Mouse (Mus musculus) layer of hippocampus, adult 2 months (tissue): ENCODE data around the gene Pabpn1. TPM values are rescaled to one million over a fixed set of nuclear protein-coding genes. Genes with fewer than 3 reads are reported as not detected.

ENCODE experiments used
- DNase-seq, 2 experiments: peaks; one replicate each; pipeline ENCODE4 v3.0.0; 2022; ENCODE audit warnings: low spot score in 2 of 2
- H3K27ac ChIP-seq: fragments of 200-600 bp; 2 replicates; pipeline ENCODE4 v1.8.1; 2022
- H3K4me3 ChIP-seq: fragments of 200-600 bp; 2 replicates; pipeline ENCODE4 v1.8.1; 2022; ENCODE audit warnings: mild to moderate bottlenecking
- CTCF ChIP-seq: fragments of 200-600 bp; conservative IDR thresholded peaks from 2 replicates; pipeline ENCODE4 v1.8.1; 2022; ENCODE audit warnings: antibody characterized with exemption, mild to moderate bottlenecking, moderate library complexity
- total RNA-seq, 2 experiments: library from RNA; stranded (reverse); gene quantifications; 2 replicates each; pipeline ENCODE4 v1.2.3; 2021

The Pabpn1 gene
- total RNA-seq, 2 experiments from 2014 or later, result 271 to 305 TPM

DNA sequence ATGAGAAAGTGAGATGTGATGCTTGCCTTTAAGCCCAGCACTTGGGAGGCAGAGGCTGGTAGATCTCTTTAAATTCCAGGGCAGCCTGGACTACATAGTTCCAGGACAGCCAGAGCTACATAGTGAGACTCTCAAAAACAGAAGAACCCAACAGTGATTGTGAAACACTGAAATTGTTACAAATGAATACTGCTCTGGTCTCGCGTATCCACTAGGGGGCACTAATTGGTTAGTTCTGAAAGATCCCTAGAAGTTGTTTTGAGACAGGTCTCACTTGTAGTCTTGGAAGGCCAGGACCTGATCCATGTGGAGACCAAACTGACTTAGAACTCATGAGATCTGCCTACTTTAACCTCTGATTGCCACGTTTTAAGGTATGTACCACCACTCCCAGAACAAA is 8.1 kb downstream of the Pabpn1 start:
- peak; percentile 83 to 87 for DNase-seq
- TF ChIP-seq CTCF, result peak; percentile 95
- Histone ChIP-seq H3K27ac (peak overlapping the region; percentile 61), H3K4me3 (no peak overlapping the region)

DNA sequence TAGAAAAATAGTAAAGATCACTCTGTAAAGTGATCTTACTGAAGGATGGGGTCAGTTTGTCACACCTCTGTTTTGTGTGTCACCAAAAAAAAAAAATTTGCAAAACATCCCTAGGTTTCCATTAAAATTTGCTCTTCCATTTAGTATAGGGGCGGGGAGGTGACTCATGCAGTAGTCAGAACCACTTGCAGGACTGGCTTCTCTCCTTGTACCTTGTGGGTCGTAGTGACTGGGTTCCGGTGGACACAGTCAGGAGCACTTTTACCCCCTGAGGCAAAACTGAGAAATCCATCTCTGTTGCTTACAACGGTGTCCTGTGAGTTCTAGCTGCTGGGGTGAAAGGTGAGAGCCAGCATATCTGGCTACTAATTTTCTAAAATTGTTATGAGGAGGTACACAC is 11.3 kb downstream of the Pabpn1 start:
- no peak overlapping the region for H3K4me3 ChIP-seq
- no peak for TF ChIP-seq CTCF

DNA sequence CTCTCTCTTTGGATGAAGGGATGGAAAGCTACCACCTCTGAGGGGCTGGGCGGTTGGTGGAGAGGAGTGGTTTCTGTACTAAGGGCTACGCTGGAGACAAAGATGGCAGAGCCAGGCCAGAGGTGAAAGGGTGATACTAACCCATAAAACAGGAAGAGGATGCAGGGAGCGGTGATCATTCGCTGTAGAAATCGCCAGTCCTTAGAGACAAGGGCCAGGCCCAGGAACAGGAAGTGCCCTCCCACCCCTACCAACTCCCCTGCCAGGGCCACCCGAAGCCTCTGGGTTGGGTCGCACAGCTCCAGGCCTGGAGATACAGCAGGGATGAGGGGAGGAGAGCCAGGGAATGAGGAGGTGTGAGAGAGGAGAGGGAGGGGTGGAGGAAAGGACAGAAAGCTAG is 16.4 kb downstream of the Pabpn1 start:
- DNase-seq, result no peak
- Histone ChIP-seq H3K27ac (peak overlapping the region; percentile 36; the same call in 1 of the 2 replicates), H3K4me3 (no peak overlapping the region)
- TF ChIP-seq CTCF, result no peak

More for the DNA sequence above, 11.3 kb downstream of the Pabpn1 start:
- no peak for DNase-seq
- no peak overlapping the region for H3K27ac ChIP-seq

DNA sequence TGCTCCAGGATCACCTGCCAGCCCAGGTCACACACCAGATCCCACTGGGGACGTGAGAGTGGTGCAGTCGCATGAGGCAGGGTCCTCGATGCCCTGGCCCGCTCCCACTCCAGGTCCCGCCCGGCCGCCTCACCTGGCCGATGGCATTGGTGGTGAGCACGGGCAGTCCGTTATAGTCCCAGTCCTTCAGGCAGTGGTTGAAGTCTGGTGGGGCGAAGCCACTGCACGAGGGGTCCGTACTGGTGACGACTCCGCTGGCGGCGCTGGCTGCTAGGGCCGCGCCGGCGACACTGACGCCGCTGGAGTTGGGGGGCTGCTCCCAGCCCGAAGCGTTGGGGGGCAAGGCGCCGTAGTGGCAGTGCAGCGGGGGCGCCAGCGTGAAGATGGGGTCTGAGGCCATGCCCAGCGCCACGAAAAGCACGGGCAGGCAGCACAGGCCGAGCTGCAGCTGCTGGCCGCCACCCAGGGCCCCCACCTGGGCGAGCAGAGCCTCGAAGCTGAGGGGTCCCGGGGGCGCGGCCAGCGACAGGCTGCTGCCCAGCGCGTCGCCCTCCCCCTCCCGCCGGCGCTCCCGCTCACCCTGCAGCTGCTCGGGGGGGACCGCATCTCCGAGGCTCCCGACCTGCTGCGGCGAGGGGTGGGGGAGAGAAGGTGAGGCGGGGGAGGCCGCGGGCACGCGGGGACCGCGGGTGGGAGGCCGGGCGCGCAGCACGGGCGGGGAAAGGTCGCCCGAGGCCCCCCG is 20.0 kb downstream of the Pabpn1 start:
- H3K4me3 ChIP-seq, result peak overlapping the region; percentile 99
- TF ChIP-seq CTCF, result no peak
- peak overlapping the region; percentile 100 for H3K27ac ChIP-seq
- DNase-seq, result no peak

DNA sequence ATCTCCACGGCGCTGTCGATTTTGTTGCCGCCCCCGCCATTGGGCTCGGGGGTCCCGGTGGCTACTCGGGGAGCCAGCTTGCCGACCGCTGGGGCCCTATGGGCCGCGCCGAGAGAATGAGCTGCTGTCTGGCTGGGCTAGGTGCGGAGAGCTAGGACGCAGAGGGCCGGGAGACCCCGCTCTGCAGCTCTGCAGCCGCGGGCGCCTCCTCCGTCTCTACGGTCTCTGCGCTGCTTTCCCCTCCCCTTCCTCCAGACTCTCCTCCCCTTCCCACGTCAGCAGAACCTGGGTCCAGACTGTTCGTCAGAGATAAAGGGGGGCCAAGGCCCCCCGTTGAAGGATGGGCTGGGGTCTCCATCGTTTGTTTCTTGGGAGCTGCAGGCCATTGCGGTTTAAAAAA is 20.6 kb downstream of the Pabpn1 start, which contains the start of gene Slc22a17:
Gene Slc22a17, minus strand, starts transcription at position 247 of the 400 bp plus-strand sequence.
- peak within 1 kb of the TSS; percentile 99 for H3K4me3 ChIP-seq

DNA sequence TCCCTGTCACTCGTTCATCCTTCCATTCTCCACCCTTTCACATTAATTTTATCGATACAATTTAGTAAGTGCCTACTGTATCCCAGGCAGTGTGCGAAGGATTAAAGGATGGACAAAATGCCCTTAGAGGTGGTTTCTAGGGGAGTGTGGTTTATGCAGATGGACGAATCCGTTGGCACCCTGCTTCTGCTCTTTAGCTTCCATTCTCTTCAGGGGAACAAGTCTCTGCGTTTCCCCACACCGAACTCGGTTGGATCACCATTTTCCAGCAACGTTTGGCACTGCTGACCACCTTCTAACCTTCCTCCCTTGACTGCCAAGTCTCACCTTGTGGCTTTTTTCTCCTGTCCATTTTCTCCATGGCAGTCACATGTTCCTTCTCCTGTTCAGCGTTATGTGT is 21.0 kb downstream of the Pabpn1 start:
- H3K4me3 ChIP-seq, result peak overlapping the region; percentile 99
- peak overlapping the region; percentile 100 for H3K27ac ChIP-seq
- DNase-seq, result no peak
- TF ChIP-seq CTCF, result no peak

More for the DNA sequence above, 20.6 kb downstream of the Pabpn1 start, which contains the start of gene Slc22a17:
- no peak; the same call in 1 of the 2 replicates for TF ChIP-seq CTCF
- DNase-seq, result peak; percentile 84 to 86
- peak within 1 kb of the TSS; percentile 100 for H3K27ac ChIP-seq

DNA sequence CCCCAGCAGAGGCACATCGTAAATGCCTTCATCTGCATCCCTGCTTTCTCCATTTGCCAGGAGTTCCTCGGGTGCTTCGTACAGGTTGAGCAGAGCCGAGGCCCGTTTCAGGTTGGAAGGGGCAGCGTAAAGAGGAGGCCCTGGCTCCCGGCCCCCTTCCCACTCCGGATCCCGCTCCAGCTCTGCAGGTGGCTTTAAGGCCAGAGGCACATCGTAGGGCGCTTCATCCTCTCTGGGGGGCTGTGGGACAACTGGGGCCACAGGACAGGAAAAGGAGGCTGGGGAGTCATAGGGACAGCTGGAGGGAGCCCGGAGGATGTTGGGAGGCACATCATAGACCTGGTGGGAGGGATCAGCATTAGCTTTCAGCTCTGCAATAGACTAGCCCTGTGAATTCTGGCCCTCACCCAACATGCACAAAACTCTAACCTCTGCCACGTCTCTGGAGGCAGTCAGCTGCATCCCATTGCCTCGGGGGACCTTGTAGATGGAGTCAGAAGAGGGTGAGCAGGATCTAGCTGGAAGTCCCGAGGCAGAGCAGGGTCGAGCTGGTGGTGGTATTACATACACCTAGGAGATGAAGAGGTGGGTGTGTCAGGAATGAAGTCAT is 27.9 kb downstream of the Pabpn1 start:
- no peak overlapping the region for H3K4me3 ChIP-seq
- H3K27ac ChIP-seq, result no peak overlapping the region
- TF ChIP-seq CTCF, result no peak
- DNase-seq, result no peak

DNA sequence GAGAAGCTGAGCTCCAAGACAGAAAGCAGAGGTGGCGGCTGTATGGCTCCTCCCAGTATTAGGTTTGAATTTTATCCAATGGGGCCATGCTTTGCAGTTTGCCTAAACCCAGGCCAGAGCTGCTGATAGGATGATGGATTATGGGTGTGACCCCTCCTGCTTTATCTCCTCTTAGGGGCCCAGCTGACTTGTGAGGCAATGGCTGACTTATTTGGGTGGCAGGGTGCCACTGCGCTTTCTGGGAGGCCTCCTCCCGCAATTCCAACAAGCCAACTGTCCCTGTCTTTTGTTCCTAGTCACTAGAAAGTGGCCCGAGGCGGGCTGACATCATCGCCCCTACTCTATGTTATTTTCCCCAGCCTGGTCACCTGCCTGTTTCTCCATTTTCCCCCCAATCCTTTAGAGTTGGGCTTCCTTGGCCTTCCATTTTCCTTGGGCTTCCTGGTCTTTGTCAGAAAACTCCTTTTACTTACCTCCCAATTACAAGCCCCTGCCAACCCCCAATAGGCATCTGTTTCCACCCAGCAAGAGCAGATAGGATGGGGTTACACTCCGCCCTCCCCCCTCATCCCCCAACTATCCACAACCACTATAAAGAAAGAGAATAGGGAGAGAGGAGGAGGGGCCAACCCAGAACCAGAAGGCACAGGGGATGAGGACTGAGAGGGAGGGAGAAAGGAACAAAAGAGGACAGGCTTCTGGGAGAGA is 32.5 kb downstream of the Pabpn1 start:
- peak overlapping the region; percentile 93 for H3K27ac ChIP-seq
- TF ChIP-seq CTCF, result no peak
- peak overlapping the region; percentile 61; the same call in 1 of the 2 replicates for H3K4me3 ChIP-seq
- DNase-seq, result no peak

DNA sequence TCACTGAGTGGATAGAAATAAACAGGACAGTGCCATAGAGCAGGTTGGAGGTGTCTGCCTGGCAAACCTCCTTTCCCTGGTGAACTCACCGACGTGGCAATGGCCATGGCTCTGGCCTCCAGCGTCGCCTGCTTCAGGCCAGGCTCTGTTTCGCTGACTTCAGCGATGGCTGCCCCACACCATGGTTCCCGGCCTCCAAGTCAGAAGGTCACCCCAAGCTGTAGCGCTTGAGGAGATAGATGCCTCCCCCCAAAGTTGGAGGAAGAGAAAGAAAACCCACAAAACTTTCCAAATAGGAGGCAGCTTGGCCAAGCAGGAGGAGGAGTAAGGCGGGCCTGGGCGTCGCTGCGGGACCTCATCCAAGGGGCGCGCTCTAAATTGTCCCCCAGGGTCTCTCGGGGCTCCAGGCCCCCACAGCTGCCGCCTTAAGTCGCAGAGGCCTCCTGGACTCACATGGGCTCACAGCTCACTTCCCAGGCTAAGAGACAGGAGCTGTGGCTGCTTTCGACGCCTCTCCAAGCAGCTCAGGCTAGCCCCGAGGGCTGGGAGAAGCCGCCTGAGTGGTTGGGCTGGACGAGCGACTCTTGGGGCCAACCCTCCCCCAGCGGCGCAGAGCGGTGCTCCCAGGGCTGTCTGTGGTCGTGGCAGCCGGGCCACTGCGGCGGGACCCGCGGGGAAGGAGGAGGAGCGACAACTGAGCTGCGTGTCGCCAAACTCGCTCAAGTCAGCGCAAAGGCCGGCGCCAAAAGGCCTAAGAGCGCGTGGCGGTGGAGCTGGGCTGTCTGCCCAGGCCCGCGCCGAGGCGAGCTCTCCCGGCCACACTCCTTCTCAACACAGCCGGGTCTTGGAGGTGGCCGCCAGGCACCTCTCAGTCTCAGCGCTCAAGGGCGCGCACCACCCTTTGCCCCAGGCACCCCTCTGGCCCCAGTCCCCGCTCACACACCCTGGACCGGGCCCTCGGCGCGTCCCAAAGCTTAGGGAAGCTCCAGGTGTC is 33.3 kb downstream of the Pabpn1 start, which contains the start of gene Efs:
Gene Efs, minus strand, starts transcription at position 778 of the 994 bp plus-strand sequence.
- peak within 1 kb of the TSS; percentile 61 for H3K4me3 ChIP-seq
- H3K27ac ChIP-seq, result peak within 1 kb of the TSS; percentile 93
- TF ChIP-seq CTCF, result no peak
- peak in 1 of 2 experiments; percentile 42 for DNase-seq

DNA sequence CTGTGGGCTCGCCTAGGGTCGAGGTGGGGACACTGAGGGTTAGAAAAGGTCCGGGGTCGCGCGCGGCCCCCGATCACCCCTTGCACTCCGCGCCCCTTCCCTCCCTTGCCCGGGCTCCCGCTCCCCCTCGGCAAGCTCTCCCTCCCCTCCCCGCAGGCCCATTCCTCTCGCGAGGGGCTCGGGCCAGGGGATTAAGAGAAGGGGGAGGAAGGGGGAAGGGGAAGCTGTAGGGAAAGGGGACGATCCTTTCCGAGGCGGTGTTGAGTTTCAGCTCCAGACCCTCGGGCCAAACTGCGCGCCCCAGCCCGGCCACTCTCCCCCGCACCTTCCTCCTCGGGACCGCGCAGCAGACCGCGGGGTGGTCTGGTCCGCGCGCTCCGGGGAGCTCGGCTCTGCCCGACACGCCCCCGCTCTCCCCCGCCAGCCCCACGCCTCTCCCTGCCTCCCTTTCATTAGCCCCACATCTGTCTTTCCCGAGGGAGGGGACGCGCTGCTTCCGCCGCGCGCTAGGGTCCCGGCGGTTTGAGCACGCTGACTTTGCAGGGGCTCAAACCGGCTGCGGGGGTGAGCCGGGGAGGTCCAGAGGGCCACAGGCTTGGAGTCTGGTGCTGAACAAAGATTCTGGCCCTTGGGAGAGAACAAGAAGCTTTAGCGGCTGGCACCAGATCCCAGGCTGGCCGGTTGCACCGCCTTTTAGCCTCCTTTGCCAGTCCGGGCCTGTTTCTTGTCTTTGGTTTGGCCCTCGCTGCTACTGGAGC is 34.3 kb downstream of the Pabpn1 start:
- Histone ChIP-seq H3K4me3 (peak overlapping the region; percentile 61), H3K27ac (peak overlapping the region; percentile 93)
- DNase-seq, result peak in 1 of 2 experiments; percentile 45
- no peak for TF ChIP-seq CTCF

DNA sequence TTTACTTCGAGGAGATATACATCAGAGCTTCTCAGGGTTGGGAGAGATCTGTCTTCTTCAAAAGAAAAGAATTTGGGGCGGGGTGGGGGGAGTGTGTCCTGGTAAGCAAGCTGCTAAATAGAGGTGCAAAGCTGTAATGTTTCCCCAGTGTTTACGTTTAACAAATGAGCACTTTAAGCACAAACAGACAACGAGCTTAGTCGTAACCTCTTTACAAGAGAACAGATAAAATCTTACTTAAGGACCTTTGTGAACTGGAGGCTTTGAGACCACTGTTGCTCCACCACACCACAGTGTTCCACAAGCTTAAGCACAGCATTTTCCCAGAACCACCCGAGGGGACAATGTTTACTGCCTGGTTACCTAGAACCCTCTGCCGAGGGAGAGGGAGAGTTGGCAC is 35.0 kb downstream of the Pabpn1 start:
- TF ChIP-seq CTCF, result no peak
- Histone ChIP-seq H3K27ac (peak overlapping the region; percentile 93), H3K4me3 (peak overlapping the region; percentile 61; the same call in 1 of the 2 replicates)
- no peak for DNase-seq
